Mouse (Mus musculus) spleen, adult 2 months (tissue): ENCODE results near the gene Ptprh.
A peak's percentile ranks its signal among the peaks of the same experiment; 100 is the strongest.

ENCODE experiments used
- CTCF ChIP-seq: fragments of 200-500 bp; IDR thresholded peaks from 2 replicates; pipeline ENCODE4 v1.5.1; 2011; ENCODE audit warnings: mild to moderate bottlenecking, inconsistent platforms; ENCODE audit not compliant: insufficient read depth, insufficient read length, insufficient replicate concordance; ENCODE audit errors: extremely low read depth
- POLR2A ChIP-seq: fragments of 200-500 bp; IDR thresholded peaks from 2 replicates; pipeline ENCODE4 v1.6.1; 2011; ENCODE audit warnings: low read depth, low read length, inconsistent platforms

GRCm38 (mm10) chr7:4513236-4513635 lies 90.6 kb downstream of the Ptprh start:
- TF ChIP-seq POLR2A (no peak), CTCF (peak; percentile 87)
